Mouse (Mus musculus): ENCODE measurements around the gene Bcr.

Bcr gene

DNA sequence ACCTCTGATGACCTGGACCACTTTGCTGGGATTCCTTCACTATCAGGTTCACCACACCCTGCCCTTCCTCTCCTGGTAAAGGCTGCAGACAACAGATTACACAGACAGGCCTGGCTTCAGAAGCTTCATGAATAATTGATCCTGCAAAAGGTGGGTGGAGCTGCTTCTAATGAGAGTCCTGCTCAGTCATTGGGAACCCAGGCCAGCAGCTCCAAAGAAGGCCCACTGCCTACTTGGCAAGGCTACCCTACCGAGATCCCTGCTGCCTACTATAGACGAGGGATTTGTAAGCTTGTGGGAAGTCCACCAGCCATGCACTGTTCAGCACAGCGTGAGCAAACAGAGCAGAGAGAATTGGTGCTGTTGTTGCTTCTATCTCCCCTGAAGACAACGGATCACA is 4.1 kb upstream of the Bcr start:
- no peak for DNase-seq (ENCODE audit: low read depth, low spot score)

GRCm38 (mm10) chr10:75058336-75058735 is 2.1 kb upstream of the Bcr start:
- DNase-seq (ENCODE audit: low read depth, low spot score) = no peak

- no peak for DNase-seq (ENCODE audit: low read depth, low spot score)
These were observed 1.5 kb upstream of the Bcr start for GRCm38 (mm10) chr10:75058761-75059395.

GRCm38 (mm10) chr10:75059396-75059795 is 996 bp upstream of the Bcr start:
- DNase-seq (ENCODE audit: low read depth, low spot score) = peak; percentile 58

DNA sequence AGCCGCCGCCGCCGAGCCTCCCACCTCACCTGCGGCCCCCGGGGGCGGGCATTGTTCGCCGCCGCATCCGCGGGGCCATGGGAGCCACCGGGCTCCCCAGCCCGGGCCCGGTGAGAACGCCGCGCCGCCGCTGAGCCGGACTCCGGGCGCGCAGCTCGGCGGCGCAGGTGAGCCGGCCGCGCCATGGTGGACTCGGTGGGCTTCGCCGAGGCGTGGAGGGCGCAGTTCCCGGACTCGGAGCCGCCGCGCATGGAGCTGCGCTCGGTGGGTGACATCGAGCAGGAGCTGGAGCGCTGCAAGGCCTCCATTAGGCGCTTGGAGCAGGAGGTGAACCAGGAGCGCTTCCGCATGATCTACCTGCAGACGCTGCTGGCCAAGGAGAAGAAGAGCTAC is 447 bp downstream of the Bcr start:
- DNase-seq (ENCODE audit: low read depth, low spot score) = no peak

- DNase-seq (ENCODE audit: low read depth, low spot score) = no peak
These were observed 1.2 kb downstream of the Bcr start for GRCm38 (mm10) chr10:75061341-75062188.

GRCm38 (mm10) chr10:75062189-75062561 is 1.8 kb downstream of the Bcr start:
- DNase-seq (ENCODE audit: low read depth, low spot score) = no peak

DNA sequence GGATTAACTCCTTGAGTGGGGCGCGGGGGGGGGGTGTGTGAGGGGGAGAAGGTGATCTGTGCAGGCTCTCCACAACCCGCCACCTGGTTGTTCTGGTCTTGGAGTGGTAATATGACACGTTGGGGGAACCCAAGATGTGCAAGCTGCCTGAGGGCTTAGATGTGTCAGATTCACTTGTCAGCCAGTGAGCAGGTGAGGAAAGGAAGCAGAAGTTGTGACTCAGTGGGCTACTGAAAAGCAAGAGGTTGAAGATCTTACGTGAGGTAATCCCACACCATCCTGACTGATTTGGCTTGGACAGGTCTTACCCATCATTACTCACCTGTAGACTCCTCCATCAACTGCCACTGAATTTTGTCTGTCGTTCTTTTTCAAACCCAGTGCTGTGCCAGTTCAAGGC is 2.2 kb downstream of the Bcr start:
- no peak for DNase-seq (ENCODE audit: low read depth, low spot score)

GRCm38 (mm10) chr10:75063301-75063965 is 3.0 kb downstream of the Bcr start:
- no peak for DNase-seq (ENCODE audit: low read depth, low spot score)

GRCm38 (mm10) chr10:75065691-75066090 is 5.3 kb downstream of the Bcr start:
- DNase-seq (ENCODE audit: low read depth, low spot score) = no peak

DNA sequence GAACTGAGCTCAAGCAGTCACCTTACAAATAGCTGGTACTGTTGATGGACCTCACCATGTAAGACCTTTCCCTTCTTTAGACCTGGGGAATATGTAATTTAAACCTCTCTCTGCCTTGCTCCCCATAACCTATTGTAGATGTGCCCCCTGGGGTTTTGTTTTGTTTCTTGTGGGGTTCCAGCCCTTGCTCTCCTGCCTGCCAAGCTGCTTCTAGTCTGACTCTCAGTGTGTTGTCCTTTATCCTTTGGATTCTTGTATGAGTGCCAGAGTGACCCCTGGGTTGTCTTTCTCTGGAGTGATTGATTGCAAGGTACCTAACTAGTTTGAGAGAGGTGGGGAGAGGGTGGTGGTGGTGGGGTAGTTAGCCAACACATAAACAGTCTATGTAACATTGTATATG is 7.1 kb downstream of the Bcr start:
- DNase-seq (ENCODE audit: low read depth, low spot score) = no peak

GRCm38 (mm10) chr10:75068086-75068485 is 7.7 kb downstream of the Bcr start:
- DNase-seq (ENCODE audit: low read depth, low spot score) = no peak

DNA sequence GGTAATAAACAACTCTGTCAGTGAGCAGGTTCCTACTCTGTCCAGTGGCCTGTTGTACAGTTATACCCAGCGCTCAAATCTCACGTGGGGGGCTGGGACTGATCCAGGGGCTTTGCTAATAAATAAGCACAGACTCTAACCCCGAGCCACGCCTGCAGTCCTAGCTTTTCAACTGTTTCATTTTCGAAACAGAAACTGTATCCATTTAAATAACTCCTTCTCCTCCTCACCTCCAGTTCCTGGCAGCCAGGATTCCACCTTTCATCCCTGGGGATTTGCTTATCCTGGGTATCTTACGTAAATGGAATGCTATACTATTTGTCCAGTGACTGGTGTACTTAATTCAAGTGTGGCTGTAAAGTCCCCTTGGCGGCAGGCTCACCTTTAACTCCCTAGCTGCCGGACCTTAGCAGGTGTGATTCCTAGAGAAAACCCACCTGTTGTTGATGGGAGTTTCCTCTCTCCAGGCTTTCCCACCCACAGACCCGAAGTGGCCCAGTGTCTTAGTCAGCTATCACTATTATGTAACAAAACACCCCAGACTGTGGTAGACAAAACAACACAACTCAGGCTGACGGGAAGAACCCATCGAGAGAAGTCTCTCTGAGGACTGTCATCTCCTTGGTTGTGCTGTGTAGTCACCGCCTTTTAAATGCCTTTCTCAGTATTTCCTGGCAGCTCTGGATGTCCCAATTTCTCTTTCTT is 8.4 kb downstream of the Bcr start:
- no peak for DNase-seq (ENCODE audit: low read depth, low spot score)

DNA sequence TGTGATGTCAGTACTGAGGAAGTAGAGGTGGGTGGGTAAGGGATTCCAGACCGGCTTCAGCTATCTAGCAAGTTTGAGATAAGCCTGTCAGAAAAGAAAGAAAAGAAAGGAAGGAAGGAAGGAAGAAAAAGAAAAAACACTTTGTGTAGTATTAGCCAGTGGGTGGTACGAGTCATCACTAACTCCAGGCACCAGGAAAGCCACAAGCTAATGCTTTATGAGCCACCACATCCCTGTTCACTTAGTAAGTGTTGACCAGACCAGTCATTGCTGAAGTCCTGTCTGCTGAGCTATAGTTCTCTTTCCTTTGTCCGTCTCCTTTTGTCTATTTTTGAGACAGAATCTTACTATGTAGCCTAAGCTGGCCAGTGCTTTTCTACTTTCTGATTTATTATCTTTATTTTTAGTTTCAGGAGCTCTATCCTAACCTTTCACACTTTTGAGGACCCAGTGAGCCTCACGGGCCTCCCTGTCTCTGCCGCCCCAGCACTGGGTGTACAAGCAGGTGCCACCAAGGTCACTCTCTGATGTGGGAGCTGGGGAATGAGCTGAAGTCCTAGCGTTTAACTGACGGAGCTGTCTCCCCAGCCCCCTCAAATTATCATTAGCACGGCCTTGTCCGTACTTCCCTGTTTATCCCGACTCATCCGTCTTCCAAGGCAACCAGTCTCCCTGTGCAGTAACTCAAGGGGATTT is 10.0 kb downstream of the Bcr start:
- DNase-seq (ENCODE audit: low read depth, low spot score) = no peak

DNA sequence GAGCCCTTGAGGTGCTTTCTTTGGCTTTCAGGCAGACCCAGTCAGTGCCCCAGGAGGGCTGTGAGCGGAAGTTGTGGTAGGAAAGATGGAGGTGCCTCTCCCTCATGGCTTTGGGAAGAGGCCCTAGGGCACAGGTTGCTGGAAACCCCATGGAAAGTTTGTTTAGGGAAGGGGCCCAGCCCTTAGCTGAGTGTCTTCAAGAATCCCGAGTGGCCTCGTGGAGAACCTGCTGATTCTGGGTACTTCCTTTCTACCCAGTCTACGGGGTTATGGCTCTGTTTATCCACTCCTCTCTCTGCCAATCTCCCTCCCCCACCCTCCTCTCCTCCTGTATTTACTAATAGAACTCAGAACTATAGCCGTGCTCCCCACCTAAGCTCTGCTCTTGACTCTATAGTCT is 15.3 kb downstream of the Bcr start:
- DNase-seq (ENCODE audit: low read depth, low spot score) = no peak

DNA sequence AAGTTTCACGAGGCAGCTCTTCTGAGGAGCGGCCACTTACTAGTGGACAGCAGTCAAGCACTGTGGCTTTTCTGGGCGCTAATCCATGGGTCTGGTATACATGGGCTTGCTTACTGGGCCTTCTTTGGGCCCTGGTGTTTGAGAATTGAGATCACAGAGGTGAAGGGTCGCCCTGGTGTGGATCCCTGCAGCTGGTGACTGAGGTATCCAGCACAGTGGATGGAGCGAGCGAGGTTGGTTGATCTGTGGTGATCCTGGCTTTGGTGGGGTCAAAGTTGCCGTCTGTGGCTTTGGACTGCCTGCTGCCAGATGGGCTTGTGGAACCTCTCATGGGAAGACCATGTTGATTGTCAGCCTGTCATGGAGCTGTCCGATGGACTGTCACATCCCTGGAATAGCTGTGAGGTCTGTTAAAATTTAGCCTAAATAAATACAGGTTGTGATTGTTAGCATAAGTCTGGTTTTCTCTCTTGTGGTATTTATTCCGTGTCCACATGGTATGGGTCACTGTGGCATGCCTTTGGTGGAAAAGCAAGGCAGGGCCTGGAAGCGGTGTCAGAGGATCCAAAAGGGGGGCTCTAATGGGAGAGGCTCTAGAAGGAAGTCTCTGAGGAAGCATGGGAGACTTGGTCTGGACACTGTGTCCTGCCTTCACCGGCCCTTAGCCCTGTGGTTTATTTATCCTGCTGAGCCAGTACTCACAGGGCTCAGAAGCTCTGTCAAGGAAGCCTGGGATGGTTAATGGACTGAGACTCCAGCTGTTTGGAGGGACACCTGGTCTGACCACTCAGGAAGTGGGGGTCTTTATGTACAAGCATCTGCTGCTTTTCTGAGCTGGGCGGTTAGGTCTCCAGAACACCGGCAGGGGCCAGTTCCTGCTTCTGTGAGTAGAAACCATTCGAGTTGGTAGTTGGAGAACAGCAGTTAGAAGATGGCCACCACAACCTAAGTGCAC is 18.1 kb downstream of the Bcr start:
- no peak for DNase-seq (ENCODE audit: low read depth, low spot score)

DNA sequence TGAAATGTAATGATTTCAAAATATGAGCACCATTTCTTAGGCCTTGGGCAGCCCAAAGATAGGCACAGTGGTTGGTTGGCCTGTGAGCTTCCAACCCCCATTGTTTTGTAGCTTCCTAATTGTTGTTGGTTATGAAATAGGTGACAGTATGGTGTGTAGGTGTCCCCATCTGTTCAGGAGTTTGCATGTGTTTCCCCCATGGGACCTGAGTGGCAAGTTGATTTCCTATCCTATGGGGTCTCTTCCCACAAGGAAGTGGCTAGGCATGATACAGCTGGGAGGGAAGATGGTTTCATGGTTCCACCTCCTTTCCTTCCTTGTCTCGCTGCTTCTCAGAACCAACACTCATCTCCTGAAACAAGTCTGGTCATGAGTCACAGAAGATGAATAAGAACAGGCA is 24.9 kb downstream of the Bcr start:
- no peak for DNase-seq (ENCODE audit: low read depth, low spot score)

DNA sequence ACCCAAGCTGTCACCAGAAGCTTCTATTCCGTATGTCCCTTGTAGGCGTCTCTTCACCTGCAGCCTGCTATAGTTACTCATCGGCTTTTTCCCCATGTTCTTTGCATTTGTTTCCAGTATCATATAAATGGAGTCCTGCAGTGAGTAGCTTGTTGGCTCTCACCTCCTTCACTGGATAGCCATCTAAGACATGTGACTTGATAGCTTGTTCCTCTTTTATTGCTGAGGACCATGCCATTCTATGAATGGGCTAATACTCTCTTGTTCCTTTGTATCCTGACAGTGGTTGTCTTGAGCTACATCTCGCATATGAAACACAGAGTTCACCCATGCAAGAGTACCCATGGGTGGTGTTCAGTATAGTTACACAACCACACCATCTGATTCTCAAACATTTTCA is 28.1 kb downstream of the Bcr start:
- no peak for DNase-seq (ENCODE audit: low read depth, low spot score)

DNA sequence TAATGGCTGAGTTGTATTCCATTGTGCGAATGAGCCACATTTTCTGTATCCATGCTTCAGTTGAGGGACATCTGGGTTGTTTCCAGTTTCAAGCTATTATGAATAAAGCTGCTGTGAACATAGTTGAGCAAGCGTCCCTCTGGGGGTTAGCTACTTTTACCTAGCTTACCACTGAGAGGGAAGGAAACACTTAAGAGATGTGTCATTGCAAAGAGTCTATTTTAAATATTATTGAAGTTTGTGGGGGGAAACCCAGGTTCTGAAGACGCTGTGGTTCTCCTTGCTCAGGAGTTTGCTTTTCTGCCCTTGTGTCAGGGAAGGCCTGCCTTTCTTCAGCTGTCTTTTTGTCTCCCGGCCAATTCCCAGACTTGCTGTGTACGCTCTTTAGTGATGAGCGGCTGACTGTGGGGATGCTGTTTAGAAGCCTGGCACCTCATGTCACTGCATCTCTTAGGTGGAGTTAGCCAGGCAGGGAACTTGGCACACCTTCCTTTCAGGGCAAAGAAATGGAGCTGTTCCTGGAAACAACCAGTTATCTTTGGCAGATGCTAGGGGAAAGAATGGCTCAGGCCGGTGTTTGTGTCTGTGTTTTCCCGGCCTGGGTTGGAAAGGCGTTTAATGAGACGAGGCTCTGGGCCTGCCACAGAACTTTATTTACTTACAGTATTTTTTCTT is 31.2 kb downstream of the Bcr start:
- DNase-seq (ENCODE audit: low read depth, low spot score) = peak; percentile 47
